Mouse (Mus musculus) liver, postnatal 0 days (tissue): ENCODE measurements around the gene Prss32. TPM values are rescaled to one million over a fixed set of nuclear protein-coding genes. Genes with fewer than 3 reads are reported as not detected.

Experiments
- ATAC-seq: fragments of 200-750 bp; cut with Nextera tagmentation; 2 replicates; pipeline ENCODE4 v1.8.0; 2017; ENCODE audit warnings: mild to moderate bottlenecking, moderate library complexity
- DNase-seq: peaks from one replicate; pipeline ENCODE4 v3.0.0-alpha.2; 2016
- H3K27ac ChIP-seq: fragments of 300-500 bp; sonication (generic); 2 replicates; pipeline ENCODE4 v1.5.1; 2014; ENCODE audit warnings: antibody characterized with exemption, moderate library complexity, mild to moderate bottlenecking, low read depth
- H3K27me3 ChIP-seq: fragments of 300-500 bp; sonication (generic); 2 replicates; pipeline ENCODE4 v1.6.1; 2014; ENCODE audit warnings: low read length, control low read depth, mixed read lengths; ENCODE audit not compliant: insufficient read depth
- H3K36me3 ChIP-seq: fragments of 300-500 bp; sonication (generic); replicated peaks from 2 replicates; pipeline ENCODE4 v1.6.1; 2014; ENCODE audit warnings: mild to moderate bottlenecking, control low read depth, low read length, moderate library complexity, mixed read lengths; ENCODE audit not compliant: insufficient read depth
- H3K4me1 ChIP-seq: fragments of 300-500 bp; sonication (generic); 2 replicates; pipeline ENCODE4 v1.6.1; 2014; ENCODE audit warnings: antibody characterized with exemption, mild to moderate bottlenecking, control low read depth; ENCODE audit not compliant: insufficient read depth
- H3K4me2 ChIP-seq: fragments of 300-500 bp; sonication (generic); 2 replicates; pipeline ENCODE4 v1.6.1; 2014; ENCODE audit warnings: low read depth, mild to moderate bottlenecking, low read length, moderate library complexity, mixed read lengths
- H3K4me3 ChIP-seq: fragments of 300-500 bp; sonication (generic); 2 replicates; pipeline ENCODE4 v1.5.1; 2014; ENCODE audit warnings: low read depth, low read length
- H3K9ac ChIP-seq: fragments of 300-500 bp; sonication (generic); replicated peaks from 2 replicates; pipeline ENCODE4 v1.6.1; 2014; ENCODE audit warnings: mild to moderate bottlenecking, moderate library complexity
- H3K9me3 ChIP-seq: fragments of 300-500 bp; sonication (generic); 2 replicates; pipeline ENCODE4 v1.6.1; 2016; ENCODE audit warnings: mild to moderate bottlenecking, control low read depth, low read length, mixed read lengths
- CTCF ChIP-seq: sonication (generic); IDR thresholded peaks from 2 replicates; pipeline ENCODE4 v1.5.1; 2016; ENCODE audit warnings: antibody characterized with exemption, low read depth
- EP300 ChIP-seq: IDR thresholded peaks from 2 replicates; pipeline ENCODE4 v1.6.1; 2016; ENCODE audit warnings: antibody characterized with exemption, low read depth, mild to moderate bottlenecking
- WGBS: fragments of 180-500 bp; shearing (Covaris S2); extraction: QIAGEN DNeasy Blood & Tissue Kit; methylation state at CpG from one replicate; pipeline ENCODE4 v1.1.7; 2014; ENCODE audit not compliant: insufficient replicate concordance; 5-methylcytosine and 5-hydroxymethylcytosine counted together
- polyA plus RNA-seq: library from polyadenylated mRNA; unstranded; fragments of >200 nt; fragmentation: Nextera tagmentation; extraction: Ambion mirVana; gene quantifications from 2 replicates; pipeline ENCODE4 v1.2.1, GENCODE M21; 2015

Gene Prss32
- polyA plus RNA-seq, 1 experiment from 2014 or later = not detected

GRCm38 (mm10) chr17:23804426-23805085, 39.1 kb upstream of the Prss32 start:
- TF ChIP-seq EP300 (no peak), CTCF (no peak)

GRCm38 (mm10) chr17:23806867-23807266, 36.8 kb upstream of the Prss32 start:
- Histone ChIP-seq H3K4me3 (no peak overlapping the region), H3K27ac (no peak overlapping the region), H3K9me3 (no peaks in the 10 kb centered on the region), H3K4me2 (peak overlapping the region; percentile 6; the same call in 1 of the 2 replicates), H3K36me3 (peaks cover 48% of the 10 kb centered on the region), H3K4me1 (peaks cover 26% of the 10 kb centered on the region), H3K27me3 (no peaks in the 10 kb centered on the region), H3K9ac (no peak overlapping the region)
- peak; percentile 28 for DNase-seq
- WGBS = 78% methylated on average over 25 of the region's 25 CpGs
- TF ChIP-seq EP300 (no peak), CTCF (peak; percentile 24; the same call in 1 of the 2 replicates)
- no peak for ATAC-seq

More at GRCm38 (mm10) chr17:23804426-23805085, 39.1 kb upstream of the Prss32 start:
- Histone ChIP-seq H3K27ac (peak overlapping the region; percentile 100), H3K4me1 (peaks cover 26% of the 10 kb centered on the region), H3K9me3 (no peaks in the 10 kb centered on the region), H3K36me3 (peaks cover 25% of the 10 kb centered on the region), H3K4me3 (peak overlapping the region; percentile 98), H3K9ac (peak overlapping the region; percentile 99), H3K4me2 (peak overlapping the region; percentile 91), H3K27me3 (no peaks in the 10 kb centered on the region)
- no peak for DNase-seq
- 1% methylated on average over 8 of the region's 8 CpGs for WGBS
- no peak for ATAC-seq

DNA sequence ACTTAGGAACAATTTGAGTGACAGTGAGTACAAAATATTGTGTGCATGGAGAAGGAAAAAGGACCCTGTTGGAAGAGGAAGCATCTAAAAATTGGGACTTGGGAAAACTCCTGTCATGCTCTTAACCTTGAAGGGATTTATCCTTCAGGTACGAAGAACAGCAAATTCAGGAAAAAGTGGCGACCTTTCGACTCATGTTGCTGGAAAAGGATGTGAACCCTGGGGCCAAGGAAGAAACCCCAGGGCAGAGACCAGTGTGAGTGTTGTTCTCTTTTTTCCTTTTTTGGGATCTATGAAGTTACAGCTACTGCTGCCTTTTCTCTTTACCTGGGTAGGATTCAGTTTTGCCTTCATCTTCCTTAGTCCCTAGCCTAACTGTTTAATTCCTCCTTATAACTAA, 35.7 kb upstream of the Prss32 start:
- no peak for TF ChIP-seq CTCF
- TF ChIP-seq EP300 = no peak
- no peak overlapping the region for H3K27ac ChIP-seq
- H3K4me3 ChIP-seq = no peak overlapping the region
- H3K4me2 ChIP-seq = no peak overlapping the region
- ATAC-seq (no peak), DNase-seq (no peak)
- WGBS = 87% methylated on average over 3 of the region's 3 CpGs
- H3K9ac ChIP-seq = no peak overlapping the region
- H3K27me3 ChIP-seq = no peaks in the 10 kb centered on the region
- H3K9me3 ChIP-seq = no peaks in the 10 kb centered on the region
- H3K4me1 ChIP-seq = peaks cover 21% of the 10 kb centered on the region
- peaks cover 57% of the 10 kb centered on the region for H3K36me3 ChIP-seq

- Histone ChIP-seq H3K27ac (no peak overlapping the region), H3K4me1 (no peaks in the 10 kb centered on the region), H3K9me3 (peaks cover 19% of the 10 kb centered on the region), H3K4me3 (no peak overlapping the region), H3K9ac (no peak overlapping the region), H3K4me2 (no peak overlapping the region), H3K27me3 (no peaks in the 10 kb centered on the region), H3K36me3 (peaks cover 97% of the 10 kb centered on the region)
- 97% methylated on average over 16 of the region's 16 CpGs for WGBS
- no peak for ATAC-seq
- DNase-seq = no peak
- TF ChIP-seq EP300 = no peak
- no peak for TF ChIP-seq CTCF
These were observed 28.0 kb upstream of the Prss32 start for GRCm38 (mm10) chr17:23815641-23816040.

GRCm38 (mm10) chr17:23818579-23818978, 25.1 kb upstream of the Prss32 start:
- Histone ChIP-seq H3K36me3 (peaks cover 96% of the 10 kb centered on the region), H3K9ac (no peak overlapping the region), H3K4me3 (no peak overlapping the region), H3K4me1 (no peaks in the 10 kb centered on the region), H3K9me3 (peaks cover 19% of the 10 kb centered on the region), H3K27me3 (no peaks in the 10 kb centered on the region), H3K4me2 (no peak overlapping the region), H3K27ac (no peak overlapping the region)
- no peak for ATAC-seq
- DNase-seq = no peak
- whole genome bisulfite sequencing = 97% methylated on average over 8 of the region's 8 CpGs
- TF ChIP-seq EP300 = no peak
- TF ChIP-seq CTCF = no peak

- DNase-seq (no peak), ATAC-seq (no peak)
- TF ChIP-seq EP300 = no peak
- no peak for TF ChIP-seq CTCF
- H3K9ac ChIP-seq = no peak overlapping the region
- H3K27ac ChIP-seq = no peak overlapping the region
- H3K4me2 ChIP-seq = no peak overlapping the region
- WGBS = 97% methylated on average over 25 of the region's 25 CpGs
- no peak overlapping the region for H3K4me3 ChIP-seq
- H3K27me3 ChIP-seq = no peaks in the 10 kb centered on the region
- H3K9me3 ChIP-seq = peaks cover 19% of the 10 kb centered on the region
- no peaks in the 10 kb centered on the region for H3K4me1 ChIP-seq
- H3K36me3 ChIP-seq = peaks cover 96% of the 10 kb centered on the region
These were observed 24.4 kb upstream of the Prss32 start for GRCm38 (mm10) chr17:23819235-23819634.
